Mouse (Mus musculus): Measurements from ENCODE around the gene Wdsub1.
"Not testable (repeated sequence)": the region's sequence is repeated elsewhere in the genome, so short reads cannot be mapped to it uniquely, and the experiment has no call there.

The Wdsub1 gene

DNA sequence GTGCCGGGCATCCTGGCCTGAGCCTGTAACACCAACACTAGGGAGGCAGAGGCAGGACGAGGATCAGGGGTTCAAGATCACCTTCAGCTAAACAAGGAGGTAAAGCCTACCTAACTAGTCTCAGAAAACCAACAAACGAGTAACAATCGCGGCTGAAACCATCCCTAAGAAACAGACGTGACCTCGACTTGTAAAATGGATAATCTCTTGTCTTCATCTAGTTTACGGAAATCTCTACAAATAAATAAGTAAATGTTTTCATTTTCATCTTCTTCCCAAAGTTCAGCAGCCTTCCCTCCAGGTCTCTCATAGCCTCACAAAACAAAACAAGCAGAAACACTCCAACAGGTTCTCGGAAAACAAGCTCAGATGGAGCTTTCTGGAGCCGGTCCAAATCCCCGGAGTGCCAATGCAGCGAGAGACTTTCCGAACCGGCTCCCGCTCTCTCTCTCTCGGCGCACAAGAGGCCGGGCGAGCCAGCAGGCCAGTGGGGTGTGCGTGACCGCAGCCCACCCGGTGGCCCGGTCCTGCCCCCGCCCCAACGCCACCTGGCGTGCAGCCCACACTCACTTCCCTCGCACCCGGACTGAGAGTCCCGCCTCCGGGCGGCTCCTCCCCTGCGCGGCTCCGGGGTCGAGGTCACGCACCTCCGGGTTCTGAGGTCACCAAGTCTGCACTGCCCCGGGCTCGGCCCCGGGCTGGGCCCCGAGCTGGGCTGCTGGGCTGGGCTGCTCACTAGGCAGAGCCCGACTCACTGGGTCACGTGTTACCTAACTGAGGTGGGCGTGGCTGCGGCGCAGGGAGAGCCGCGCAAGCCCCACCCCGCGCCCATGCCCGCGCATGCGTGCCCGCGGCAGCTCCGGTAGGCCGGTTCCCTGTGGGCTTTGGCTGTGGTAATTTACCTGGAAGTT, at the start of gene Wdsub1:
TSS of gene Wdsub1 (minus strand) at position 761 of the 911 bp plus-strand sequence.
- in situ Hi-C loops (cut with MboI, MseI) = no loop called here

GRCm38 (mm10) chr2:59913610-59914009, 31.2 kb upstream of the Wdsub1 start:
- in situ Hi-C loops (cut with MboI, MseI) = loop anchor here (25.0 kb wide), 1 partner anchor 1701 kb away; no protein-coding TSS in a partner anchor

- in situ Hi-C loops (cut with MboI, MseI) = loop anchor here (25.0 kb wide), 1 partner anchor 1696 kb away; no protein-coding TSS in a partner anchor
Measured at GRCm38 (mm10) chr2:59908048-59908447, 25.7 kb upstream of the Wdsub1 start.

DNA sequence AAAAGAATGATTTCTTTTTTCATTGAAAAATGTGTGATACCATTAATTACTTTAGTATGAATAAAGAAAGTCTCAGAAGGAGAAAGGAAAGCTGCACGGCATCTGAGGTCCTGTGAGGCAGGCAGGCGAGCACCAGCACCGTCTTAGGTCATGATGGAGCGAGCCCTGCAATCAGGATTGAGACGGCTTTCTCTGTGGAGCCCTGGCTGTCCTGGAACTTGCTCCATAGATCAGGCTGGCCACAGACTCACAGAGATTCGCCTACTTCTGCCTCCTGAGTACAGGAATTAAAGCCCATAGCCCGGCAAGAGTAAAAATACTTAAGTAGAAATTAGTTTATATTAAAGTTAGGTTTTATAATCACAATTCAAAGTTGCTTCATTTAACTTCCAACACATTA, 21.6 kb upstream of the Wdsub1 start:
- in situ Hi-C loops (cut with MboI, MseI) = loop anchor here (25.0 kb wide), 1 partner anchor 1692 kb away; no protein-coding TSS in a partner anchor

DNA sequence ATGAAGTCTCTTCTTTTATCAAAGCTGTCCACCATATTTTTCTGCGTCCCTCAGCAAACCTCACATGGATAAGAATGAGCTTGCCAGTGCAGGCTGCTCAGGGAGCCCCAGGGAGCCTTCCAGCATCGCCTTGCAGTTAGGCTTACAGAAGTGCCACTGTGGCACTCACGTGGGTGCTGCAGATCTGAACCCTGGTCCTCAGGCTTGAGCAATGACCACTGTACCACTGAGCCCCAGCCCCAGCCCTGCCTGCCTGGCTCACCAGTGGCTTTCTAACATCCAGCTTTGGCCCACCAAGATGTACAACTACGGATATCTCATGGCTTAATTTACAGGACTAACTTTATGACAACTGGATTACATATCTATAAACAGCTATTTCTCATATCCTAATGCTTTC, 16.3 kb upstream of the Wdsub1 start:
- in situ Hi-C loops (cut with MboI, MseI) = no loop called here

DNA sequence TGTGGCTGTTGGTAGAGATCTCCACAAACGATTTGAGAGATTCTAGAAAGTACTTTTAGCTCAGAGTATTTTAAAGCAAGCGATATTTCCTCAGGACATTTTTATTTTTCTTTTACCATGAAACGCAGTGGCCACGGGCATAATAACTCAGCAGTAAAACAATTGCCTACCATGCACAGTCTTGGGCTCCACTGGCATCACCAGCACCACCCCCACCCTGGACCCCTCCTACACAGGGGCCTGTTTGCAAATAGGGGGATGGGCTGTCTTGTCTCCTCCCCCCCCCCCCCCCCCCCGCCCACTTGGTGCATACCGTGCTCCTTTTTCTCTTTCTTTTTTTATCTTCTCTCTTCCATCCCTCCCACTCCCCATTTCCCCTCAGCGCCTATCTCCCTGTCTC, 15.7 kb upstream of the Wdsub1 start:
- in situ Hi-C loops (cut with MboI, MseI) = no loop called here

- in situ Hi-C loops (cut with MboI, MseI) = no loop called here
Measured at GRCm38 (mm10) chr2:59896837-59897236, 14.4 kb upstream of the Wdsub1 start.

DNA sequence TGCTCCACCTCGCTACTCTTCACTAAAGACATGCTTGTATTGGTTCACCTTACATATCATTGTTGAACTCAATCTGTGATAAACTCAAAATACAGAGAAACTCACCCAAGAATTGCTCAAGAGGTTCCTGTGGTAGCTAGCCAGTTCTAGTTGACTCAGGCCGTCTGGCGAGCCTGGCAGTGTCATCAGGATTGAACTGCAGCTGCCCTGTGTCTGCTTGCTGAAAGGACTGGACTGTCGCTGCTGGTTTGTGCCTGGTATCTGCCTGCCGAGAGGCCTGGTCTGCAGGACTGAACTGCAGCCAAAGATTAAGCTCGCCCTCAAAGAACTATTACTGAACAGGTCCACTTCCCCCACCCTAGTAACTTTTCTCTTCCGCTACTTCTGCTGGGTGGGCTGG, 14.0 kb upstream of the Wdsub1 start:
- in situ Hi-C loops (cut with MboI, MseI) = no loop called here

- in situ Hi-C loops (cut with MboI, MseI) = no loop called here
Measured at GRCm38 (mm10) chr2:59889699-59890098, 7.3 kb upstream of the Wdsub1 start.

DNA sequence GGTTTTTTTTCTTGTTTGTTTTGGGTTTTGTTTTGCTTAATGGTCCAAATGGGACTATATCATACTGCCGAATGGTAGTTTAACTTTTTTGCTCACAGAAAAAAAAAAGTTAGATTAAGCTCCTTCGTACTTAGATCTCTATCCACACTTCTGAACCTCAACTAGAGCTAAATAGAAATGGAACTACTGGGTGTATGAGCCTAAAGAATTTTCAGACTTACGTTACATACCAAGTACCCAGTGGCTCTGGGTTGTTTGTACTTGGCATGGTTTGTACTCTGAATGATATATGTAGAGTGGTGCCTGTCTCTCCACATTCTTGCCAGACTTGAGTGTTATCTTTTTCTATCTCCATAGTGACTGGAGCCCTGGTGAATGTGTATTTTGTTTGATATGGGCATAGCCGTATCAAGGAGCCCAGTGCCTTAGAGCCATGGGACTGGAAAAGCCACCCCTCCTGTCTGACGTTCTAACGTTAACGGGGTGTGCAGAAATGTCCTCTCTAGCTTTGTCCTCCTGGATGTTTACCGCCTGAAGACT, 421 bp upstream of the Wdsub1 start:
- in situ Hi-C loops (cut with MboI, MseI) = no loop called here

- in situ Hi-C loops (cut with MboI, MseI) = no loop called here
Measured at GRCm38 (mm10) chr2:59881404-59881803, 987 bp downstream of the Wdsub1 start.

DNA sequence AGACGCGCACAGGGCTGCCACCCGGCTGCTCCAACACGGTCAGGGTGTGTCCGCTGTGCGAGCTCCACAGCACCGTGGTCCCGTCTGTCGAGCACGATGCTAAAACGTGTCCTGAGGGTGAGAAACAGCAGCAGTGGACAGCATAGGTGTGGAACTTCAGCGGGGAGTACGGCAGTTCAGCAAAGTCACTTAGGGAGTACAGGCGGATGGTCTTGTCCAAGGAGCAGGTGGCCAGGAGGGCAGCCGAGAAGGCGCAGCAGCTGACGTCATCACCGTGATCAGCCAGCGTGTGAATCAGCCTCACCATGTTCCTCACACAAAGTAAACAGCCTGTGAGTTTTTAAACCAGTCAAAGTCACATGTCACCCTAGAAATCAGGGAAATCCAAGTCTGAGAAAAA, 4.2 kb downstream of the Wdsub1 start:
- in situ Hi-C loops (cut with MboI, MseI) = no loop called here

DNA sequence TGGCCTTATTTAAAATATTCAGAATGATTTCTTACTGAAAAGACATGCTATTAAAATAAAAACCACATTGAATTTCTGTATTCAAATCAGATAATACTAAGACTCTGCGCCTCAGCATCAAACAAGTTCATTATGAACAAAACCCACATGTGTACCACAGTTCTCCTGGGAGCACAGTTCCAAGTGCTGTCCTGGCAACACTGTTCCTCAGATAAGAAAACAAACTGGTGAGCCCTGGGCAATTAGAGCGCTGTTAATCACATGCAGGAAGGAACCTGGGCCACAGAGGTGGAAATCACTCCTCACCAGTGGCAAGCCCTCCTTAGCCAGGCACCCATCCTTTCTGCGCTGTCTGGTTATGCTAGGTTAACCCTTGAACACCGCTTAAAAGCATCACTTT, 5.1 kb downstream of the Wdsub1 start:
- in situ Hi-C loops (cut with MboI, MseI) = no loop called here

DNA sequence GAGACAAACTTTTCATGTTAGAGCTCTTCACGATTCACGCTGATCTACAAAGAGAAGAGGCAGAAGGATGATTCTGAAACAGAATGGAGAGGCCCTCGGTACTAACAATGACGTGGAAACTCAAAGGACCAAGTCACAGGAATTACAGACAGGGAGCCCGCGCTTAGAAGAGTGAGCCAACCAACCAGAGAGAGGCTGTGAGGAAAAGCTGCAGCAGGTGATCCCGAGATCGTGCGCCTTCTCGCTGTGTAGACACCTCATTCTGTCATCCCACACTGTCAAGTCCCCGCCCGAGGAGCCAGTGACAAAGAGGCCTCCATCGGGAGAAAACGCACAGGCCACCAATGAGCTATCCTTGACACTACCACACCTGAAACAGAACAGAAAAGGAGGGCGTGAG, 5.9 kb downstream of the Wdsub1 start:
- in situ Hi-C loops (cut with MboI, MseI) = no loop called here

DNA sequence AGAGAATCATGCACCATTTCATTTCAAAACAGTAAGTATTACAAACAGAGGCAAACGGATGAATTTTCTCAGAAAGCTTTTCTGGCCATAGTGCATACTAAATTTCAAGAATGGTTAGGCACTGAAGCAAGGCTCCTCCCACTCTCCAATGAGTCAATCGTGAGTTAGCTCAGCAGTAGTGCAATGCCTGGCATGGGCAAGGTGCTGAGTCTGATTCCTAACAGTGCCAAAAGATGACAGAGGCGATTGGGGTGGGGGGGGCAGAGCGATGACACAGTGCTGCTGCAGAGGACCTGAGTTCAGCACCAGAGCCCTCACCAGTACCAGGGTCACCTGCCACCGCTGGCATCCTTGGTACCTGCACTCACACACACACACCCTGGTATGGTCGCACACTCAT, 11.9 kb downstream of the Wdsub1 start:
- in situ Hi-C loops (cut with MboI, MseI) = no loop called here

GRCm38 (mm10) chr2:59862618-59863017, 19.8 kb downstream of the Wdsub1 start:
- in situ Hi-C loops (cut with MboI, MseI) = no loop called here

DNA sequence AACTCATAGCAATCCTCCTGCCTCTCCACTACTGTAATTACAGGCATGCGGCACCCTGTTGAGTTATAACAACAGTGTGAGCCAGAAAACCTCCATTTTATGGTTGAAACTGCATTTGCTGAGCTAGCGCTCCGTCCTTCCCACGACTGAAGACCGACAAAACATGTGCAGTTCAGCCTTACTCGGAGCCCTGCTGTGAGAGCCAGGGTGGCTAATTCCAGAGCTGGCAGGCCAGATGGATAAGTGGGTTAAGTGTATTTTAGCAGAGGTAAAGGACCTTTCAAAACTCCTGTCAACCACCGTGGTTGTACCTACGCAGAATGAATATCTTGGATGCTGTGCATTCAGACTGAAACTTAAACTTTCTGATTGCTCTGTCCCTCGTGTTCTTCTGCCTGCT, 28.0 kb downstream of the Wdsub1 start:
- in situ Hi-C loops (cut with MboI, MseI) = no loop called here

DNA sequence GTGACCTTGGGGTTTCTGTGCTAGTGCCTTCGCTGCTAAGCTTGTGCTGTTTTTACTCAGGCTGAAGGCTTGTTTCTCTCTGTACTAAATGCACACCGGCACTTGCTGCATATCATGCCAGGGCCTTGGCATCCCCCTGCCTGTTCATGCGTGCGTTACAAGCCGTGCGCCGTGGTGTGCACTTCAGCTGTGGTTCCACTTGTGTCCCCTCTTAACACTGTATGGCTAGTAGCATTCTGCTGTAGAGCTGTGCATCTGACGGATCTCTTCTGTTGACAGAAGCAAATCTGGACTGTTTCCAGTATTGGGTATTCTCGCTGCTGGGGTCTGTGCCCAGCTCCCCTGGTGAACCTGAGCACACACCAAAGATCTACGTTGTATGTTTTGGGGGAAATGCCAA, 28.8 kb downstream of the Wdsub1 start:
- in situ Hi-C loops (cut with MboI, MseI) = no loop called here

- in situ Hi-C loops (cut with MboI, MseI) = no loop called here
Measured at GRCm38 (mm10) chr2:59852916-59853315, 29.5 kb downstream of the Wdsub1 start.

DNA sequence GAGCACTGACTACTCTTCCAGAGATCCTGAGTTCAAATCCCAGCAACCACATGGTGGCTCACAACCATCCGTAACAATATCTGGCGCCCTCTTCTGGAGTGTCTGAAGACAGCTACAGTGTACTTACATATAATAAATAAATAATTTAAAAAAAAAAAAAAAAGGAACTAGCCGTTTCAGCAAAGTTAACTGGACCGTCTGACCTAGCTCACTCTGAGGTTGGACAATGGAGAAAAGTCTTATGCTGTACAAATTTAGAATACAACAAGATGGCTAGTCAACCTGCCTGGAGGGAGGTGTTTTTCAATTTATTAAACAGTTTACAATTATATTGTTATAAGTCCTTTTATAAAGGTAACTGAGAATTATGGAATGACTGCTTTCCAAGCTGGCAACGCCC, 30.5 kb downstream of the Wdsub1 start:
- in situ Hi-C loops (cut with MboI, MseI) = not testable (repeated sequence)

DNA sequence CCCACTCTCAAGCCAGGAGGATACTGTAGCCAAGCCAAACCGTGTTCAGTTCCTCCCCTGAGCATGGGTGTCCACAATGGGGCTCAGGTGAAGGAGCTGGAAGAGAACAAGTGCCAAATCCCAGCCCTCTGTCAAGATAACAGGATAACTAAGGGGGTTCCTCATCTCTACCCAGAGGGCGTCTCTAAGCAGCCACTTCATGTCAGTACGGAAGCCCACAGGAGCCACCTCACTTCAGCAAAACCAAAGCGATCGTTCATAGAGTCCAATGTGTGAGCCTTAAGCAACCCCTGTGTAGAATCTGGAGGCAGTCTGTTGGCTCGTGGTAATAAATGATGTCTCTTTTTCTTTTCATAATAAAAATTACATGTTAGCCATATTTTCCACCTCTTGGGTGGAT, 38.5 kb downstream of the Wdsub1 start:
- in situ Hi-C loops (cut with MboI, MseI) = no loop called here

GRCm38 (mm10) chr2:59843156-59843555, 39.2 kb downstream of the Wdsub1 start:
- in situ Hi-C loops (cut with MboI, MseI) = no loop called here

DNA sequence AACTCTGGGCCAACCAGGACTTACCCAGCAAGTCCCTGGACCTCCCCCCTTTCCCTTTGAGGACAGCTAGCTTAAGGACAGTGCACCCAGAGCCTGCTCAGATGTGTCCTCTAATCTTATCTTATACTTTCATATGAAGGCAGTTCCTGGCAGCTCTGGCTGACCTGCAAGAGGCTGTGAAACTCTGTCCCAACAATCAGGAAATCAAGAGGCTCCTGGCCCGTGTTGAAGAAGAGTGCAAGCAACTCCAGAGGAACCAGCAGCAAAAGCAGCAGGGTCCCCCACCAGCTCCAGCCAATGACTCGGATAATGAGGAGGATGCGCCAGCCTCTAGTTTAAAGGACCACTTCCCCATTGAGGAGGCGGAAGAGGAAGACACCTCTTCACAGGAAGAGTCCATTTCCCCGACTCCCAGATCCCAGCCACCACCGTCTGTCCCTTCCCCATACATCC, 39.8 kb downstream of the Wdsub1 start:
- in situ Hi-C loops (cut with MboI, MseI) = no loop called here
